Comparison of ENCODE assay signal across 14 mouse cellular contexts in genomic region chr9:28065126-28065525, GRCm38 (mm10).
A peak's percentile ranks its signal among the peaks of the same experiment; 100 is the strongest.
DNase-seq lines count a peak whose midpoint lies in the region.
"Had no signal": no experiment of that assay in that cellular context is flagged by ENCODE, and none has a peak within 500 bp of the region (broad histone marks: within the 10 kb centered on the region; RNA-seq: fewer than 3 reads in every experiment).

No protein-coding gene starts in this region.

- DNase-seq in cerebellum, adult 11 months: peak; percentile 2
- DNase-seq in cerebellum, adult 9-11 months: no peak
- peak; percentile 21 to 22 for DNase-seq in layer of hippocampus, postnatal 36 days
- DNase-seq in layer of hippocampus, postnatal 14 days (ENCODE audit: low spot score in 2 of 2): no peak
- peak; percentile 4 for DNase-seq in 3T3-L1 (ENCODE audit: low read depth, low spot score)
- peak; percentile 84 to 87 for DNase-seq in cerebellum, postnatal 14 days
- no peak for DNase-seq in right cerebral cortex, postnatal 14 days
- DNase-seq: adrenal gland, adult 2 months; gastrocnemius, postnatal 10 days; heart, adult 18-20 months; liver, postnatal 0 days; lung, postnatal 4 days; spleen, adult 18-20 months; thymus, postnatal 36 days had no signal

Comparison
In these comparisons a context has a peak if more than half of its experiments do, and no peak if none do; other contexts are left out.
1. DNase-seq: peak in cerebellum, adult 11 months (single experiment), layer of hippocampus, postnatal 36 days (2 of 2), 3T3-L1 (single experiment) and cerebellum, postnatal 14 days (2 of 2); none in cerebellum, adult 9-11 months (single experiment), layer of hippocampus, postnatal 14 days (0 of 2) and right cerebral cortex, postnatal 14 days (single experiment).